Mouse (Mus musculus): ENCODE measurements around the gene Eif2b5.
"Not testable (repeated sequence)": the region's sequence is repeated elsewhere in the genome, so short reads cannot be mapped to it uniquely, and the experiment has no call there.

Gene Eif2b5

DNA sequence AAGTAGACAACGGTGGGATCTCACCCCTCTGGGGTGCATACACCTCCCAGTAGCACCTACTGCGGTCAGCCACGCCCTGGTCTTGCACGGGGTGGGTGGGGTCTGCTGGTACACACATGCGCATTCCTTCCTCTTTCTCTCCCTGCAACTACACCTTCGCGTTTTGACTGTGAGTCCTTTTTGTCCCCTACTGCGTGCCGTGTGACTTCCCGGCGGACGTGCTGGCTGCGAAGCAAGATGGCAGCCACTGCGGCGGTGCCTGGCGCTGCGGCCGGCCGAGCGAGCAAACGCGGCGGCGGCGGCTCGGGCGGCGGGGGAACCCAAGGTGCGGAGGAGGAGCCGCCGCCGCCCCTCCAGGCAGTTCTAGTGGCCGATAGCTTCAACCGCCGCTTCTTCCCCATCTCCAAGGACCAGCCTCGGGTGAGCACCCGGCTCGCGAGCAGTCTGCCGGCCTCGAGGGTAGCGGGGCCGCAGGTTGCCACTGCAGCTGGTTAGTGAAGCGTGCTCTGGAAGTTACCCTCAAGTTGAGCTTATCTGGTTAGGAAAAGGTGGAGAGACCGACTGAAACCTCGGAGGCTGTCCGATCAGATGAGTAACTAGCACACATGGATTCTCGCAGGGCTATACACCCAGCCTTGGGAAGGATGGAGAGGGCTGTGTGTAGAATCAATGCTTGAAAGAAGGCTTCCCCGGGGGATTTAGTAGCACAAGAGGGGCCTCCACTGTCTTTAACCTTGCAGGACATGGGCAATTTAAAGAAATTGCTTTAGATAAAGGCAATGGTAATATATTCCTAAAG, at the start of gene Eif2b5:
Eif2b5 (plus strand) TSS at position 141 of the 799 bp plus-strand sequence.
- DNase-seq = peak; percentile 93 to 95

DNA sequence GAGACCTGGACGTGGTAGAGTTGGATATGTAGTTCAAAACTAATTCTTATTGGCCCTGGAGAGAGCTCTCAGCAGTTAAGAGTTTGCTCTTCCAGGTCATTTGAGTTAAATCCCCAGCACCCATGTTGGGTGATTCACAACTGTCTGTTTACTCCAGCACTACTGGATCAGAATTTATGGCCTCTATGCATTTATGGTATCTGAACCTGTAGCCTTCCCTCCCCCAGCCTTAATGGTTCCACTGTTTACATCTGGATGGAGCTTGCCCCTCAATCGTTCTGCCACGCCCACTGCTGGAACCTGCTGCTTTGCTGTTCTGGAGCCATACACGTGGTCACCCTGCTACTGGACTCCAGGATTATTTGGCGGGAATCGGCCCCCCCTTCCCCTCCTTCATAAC, 46.8 kb upstream of the Eif2b5 start:
- DNase-seq = no peak

GRCm38 (mm10) chr16:20454155-20454654, 44.4 kb upstream of the Eif2b5 start:
- DNase-seq = no peak

DNA sequence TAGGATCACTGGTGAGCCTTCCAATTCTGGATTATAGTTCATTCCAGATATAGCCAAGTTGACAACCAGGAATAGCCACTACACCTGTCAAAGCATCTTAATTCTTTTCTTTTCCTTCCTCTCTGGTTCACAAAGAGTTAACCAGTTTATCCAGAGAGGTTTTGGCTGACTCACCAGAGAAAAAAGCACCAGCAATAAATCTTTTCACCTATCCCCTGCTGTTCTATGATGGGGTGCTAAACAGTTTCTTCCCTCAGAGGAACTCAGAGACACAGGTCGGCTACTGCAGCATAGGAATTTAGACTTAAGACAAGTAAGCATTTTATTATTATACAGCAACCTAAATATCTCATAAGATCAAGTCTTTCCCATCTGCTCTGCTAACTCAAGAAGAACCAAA, 42.5 kb upstream of the Eif2b5 start:
- DNase-seq = no peak

- DNase-seq = peak; percentile 39
Measured at GRCm38 (mm10) chr16:20458736-20459135, 39.9 kb upstream of the Eif2b5 start.

DNA sequence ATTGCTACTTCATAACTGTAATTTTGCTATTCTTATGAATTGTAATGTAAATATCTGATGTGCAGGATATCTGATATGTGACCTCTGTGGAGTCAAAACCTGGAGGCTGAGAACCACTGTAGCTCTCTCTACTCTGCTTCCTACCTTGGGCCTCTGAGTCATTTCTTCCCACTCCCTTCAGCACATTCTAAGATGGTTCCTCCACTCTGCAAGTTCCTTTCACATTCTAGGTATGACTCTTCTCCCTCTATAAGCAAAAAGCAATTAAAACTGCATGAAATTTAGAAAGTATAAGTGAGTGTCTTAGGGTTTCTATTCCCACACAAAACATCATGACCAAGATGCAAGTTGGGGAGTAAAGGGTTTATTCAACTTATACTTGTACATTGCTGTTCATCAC, 33.9 kb upstream of the Eif2b5 start:
- no peak for DNase-seq

DNA sequence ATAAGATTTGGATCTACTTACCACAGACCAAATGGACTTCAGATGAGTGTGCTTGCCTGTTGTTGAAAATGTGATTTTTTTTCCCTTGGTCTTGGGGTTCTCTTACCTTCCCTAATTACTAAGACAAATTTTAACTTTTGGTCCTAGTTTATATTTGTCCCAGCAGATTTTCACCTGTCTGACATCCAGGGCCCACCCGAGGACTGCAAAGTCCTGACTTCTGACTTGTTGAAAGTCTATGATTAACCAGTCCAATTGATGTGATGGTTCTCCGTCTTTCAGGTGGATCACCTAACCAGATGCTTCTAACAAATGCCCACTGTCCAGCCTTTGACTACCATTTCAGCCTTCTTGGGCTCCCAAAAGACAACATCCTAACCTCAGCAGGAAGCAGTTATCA, 27.6 kb upstream of the Eif2b5 start:
- DNase-seq = no peak

- no peak for DNase-seq
Measured at GRCm38 (mm10) chr16:20471686-20472085, 26.9 kb upstream of the Eif2b5 start.

- DNase-seq = no peak
Measured at GRCm38 (mm10) chr16:20473748-20474147, 24.9 kb upstream of the Eif2b5 start.

GRCm38 (mm10) chr16:20474211-20474610, 24.4 kb upstream of the Eif2b5 start:
- no peak for DNase-seq

- no peak for DNase-seq
Measured at GRCm38 (mm10) chr16:20474786-20475185, 23.8 kb upstream of the Eif2b5 start.

DNA sequence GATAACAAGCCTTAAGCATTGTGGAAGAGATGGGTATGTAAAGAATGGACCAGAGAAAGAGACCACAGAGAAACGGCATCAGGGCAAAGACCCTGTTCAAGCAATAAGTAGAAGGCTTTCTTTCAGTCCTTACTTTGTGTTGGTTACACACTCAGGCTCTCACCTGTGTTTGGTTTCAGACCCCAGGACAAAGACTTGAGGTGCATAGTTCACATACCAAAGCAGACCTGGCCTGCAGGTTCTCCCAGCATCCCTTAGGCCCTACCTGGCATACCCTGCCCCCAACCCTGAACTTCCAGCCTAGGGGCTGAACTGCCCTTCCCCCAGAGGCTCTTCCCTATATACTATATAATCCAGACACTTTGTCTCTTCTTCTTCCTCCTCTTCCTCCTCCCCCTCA, 23.3 kb upstream of the Eif2b5 start:
- DNase-seq = no peak

GRCm38 (mm10) chr16:20476857-20477256, 21.8 kb upstream of the Eif2b5 start:
- DNase-seq = no peak

DNA sequence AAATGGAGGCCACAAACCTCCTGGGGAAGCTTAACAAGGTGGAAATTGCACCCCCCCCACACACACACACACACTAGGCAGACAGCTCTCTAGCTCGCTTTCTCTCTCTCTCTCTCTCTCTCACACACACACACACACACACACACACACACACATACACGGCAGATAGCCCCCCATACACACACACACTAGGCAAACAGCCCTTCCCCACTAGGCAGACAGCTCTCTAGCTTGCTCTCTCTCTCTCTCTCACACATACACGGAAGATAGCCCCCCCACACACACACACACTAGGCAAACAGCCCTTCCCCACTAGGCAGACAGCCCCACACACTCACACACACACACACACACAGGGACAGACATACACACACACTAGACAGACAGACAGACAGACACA, 21.3 kb upstream of the Eif2b5 start:
- no peak for DNase-seq

DNA sequence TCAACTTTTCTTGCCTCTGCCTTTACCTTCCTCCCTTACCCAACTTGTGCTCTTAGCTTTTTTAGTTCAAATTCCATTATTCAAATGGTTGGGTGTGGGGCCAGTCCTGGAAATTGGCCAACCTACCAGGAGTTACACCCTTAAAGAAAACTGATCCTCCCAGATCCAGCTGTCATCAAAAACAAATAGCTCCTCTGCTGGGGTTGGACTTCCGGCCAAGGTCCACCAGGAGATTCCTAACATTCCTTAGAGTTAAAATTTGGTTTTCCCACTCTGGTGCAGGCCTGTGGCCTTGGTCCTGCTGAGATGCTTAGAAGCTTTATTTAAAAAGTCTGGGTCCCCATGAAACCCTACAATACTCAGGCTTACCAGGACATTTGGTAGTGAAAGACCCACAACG, 20.1 kb upstream of the Eif2b5 start:
- DNase-seq = no peak

GRCm38 (mm10) chr16:20479026-20479760, 19.4 kb upstream of the Eif2b5 start:
- DNase-seq = not testable (repeated sequence)

DNA sequence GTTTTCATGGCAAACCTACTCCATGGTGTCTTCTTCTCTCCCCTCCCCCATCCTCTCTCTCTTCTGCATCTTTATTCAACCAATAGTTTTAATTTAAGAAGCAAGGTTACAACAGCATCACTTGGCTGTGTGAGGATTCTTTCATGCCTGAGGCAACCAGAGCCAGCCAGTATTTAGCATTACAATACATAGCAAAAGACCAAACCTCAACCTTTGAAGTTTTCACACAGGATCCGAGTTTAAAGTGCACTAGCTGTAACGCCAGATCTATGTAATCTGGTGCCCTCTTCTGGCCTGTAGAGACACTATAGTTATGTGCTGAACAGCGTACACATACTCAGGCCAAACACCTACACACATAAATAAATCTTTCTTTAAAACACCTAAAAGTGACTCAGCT, 18.5 kb upstream of the Eif2b5 start:
- DNase-seq = peak; percentile 22 to 30

DNA sequence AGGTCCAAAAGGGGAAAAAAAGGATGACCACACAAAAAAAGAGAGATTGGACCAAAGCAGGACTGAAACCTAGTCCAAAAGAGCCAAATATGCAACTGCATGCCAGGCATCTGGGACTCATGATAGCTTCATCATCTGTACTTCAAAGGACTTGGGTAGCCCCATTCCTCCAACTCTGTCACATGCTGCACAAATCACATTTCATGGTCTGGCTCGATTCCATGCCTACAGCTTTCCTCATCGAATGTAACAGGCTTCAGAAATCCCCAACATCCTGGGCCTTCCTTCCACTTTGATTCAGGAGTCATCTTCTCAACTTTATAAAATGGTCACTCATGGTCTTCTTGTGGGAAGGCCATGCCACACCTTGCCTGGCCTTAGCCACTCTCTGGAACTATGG, 16.9 kb upstream of the Eif2b5 start:
- no peak for DNase-seq

DNA sequence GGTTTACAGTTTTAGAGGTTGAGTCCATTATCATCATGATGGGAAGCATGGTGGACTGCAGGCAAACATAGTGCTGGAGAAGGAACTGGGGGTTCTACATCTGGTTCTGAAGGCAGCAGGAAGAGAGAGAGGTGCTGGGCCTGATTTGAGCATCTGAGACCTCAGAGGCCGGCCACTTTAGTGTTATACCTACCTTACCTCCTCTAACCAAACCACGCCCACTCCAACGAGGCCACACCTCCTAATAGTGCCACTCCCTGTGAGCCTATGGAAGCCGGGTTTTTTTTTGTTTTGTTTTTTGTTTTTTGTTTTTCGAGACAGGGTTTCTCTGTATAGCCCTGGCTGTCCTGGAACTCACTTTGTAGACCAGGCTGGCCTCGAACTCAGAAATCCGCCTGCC, 14.9 kb upstream of the Eif2b5 start:
- not testable (repeated sequence) for DNase-seq

GRCm38 (mm10) chr16:20485061-20485460, 13.6 kb upstream of the Eif2b5 start:
- DNase-seq = no peak

- no peak for DNase-seq
Measured at GRCm38 (mm10) chr16:20486048-20486447, 12.6 kb upstream of the Eif2b5 start.

GRCm38 (mm10) chr16:20488151-20488550, 10.5 kb upstream of the Eif2b5 start:
- DNase-seq = no peak

GRCm38 (mm10) chr16:20488751-20489150, 9.9 kb upstream of the Eif2b5 start:
- DNase-seq = not testable (repeated sequence)

- DNase-seq = no peak
Measured at GRCm38 (mm10) chr16:20489233-20489632, 9.4 kb upstream of the Eif2b5 start.
